2 mouse cellular contexts compared by ENCODE assay signal in genomic region chr1:171067928-171068327, GRCm38 (mm10). TPM values are rescaled to one million over a fixed set of nuclear protein-coding genes. Genes with fewer than 3 reads are reported as not detected.
"Had no signal": no experiment of that assay in that cellular context is flagged by ENCODE, and none has a peak within 500 bp of the region (broad histone marks: within the 10 kb centered on the region; RNA-seq: fewer than 3 reads in every experiment).

No protein-coding gene starts in this region.

RNA-seq across cellular contexts. Expression of gene Fcgr4, which starts 49.2 kb away (rescaled TPM):
- polyA plus RNA-seq: midbrain, embryonic 13.5 days; neural tube, embryonic 14.5 days had no signal
